Mouse (Mus musculus): ENCODE measurements at regions not wholly inside any gene's neighbourhood (a gene's known extent, or its start where the extent isn't known, plus 50 kb on each side); places are given as distances from the start of the nearest gene placed in this dataset.

DNA sequence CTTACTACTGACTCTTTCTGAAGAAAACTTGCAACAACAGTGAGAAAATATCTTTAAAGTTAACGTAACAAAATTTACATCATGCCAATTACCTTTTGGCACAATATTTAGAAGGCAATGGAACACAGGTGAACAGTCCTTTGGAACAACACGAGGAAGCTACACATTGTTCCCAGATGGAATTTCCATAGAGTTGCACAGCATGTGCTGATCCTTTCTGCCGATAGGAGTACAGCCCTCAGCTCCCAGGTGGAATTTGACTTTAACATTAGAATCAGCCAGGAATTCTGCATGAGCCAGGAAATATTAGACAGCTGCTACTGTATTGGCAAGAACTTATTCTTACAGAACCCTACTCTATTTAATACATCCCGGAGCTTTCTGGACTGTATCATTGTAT lies 948.3 kb downstream of the 1190002N15Rik start:
- no peaks in the 10 kb centered on the region for H3K27me3 ChIP-seq (replicated peaks; ENCODE audit: insufficient read depth, low read length)
- no peak overlapping the region for H3K27ac ChIP-seq (ENCODE audit: low read length)
- H3K9ac ChIP-seq (replicated peaks; ENCODE audit: low read depth): no peak overlapping the region
- no peaks in the 10 kb centered on the region for H3K36me3 ChIP-seq (ENCODE audit: insufficient read depth, low read length)
- TF ChIP-seq CTCF (IDR thresholded peaks at IDR 0.05) (no peak), EP300 (IDR thresholded peaks at IDR 0.05) (no peak)
- no peaks in the 10 kb centered on the region for H3K9me3 ChIP-seq (ENCODE audit: low read length)
- DNase-seq (ENCODE audit: low spot score) (no peak), ATAC-seq (no peak)
- no peaks in the 10 kb centered on the region for H3K4me1 ChIP-seq (ENCODE audit: insufficient read depth, low read depth, low read length)
- no peak overlapping the region for H3K4me2 ChIP-seq (replicated peaks; ENCODE audit: low read depth, low read length)
- 80% methylated on average over 4 of the region's 4 CpGs for WGBS
- H3K4me3 ChIP-seq (ENCODE audit: low read depth, low read length): no peak overlapping the region

DNA sequence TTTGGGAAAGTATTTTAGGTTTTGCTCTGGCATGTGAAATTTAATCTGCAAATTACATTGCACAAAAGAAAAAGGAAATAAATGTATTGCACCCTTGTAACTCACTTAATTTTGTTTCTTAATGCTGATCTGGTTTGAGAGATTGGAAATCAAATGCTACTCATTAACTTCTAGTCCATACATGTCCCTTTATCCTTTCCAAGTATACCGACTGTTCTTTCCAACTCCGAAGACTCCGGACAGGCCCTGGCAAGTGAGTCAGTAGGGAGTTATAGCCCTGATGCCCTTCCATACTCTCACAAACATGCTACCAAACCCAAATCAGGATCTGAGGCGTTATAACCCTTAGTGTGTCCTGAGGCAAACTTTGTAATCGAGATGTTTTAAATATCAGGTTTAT lies 949.9 kb downstream of the 1190002N15Rik start:
- no peaks in the 10 kb centered on the region for H3K27me3 ChIP-seq (replicated peaks; ENCODE audit: insufficient read depth, low read length)
- H3K4me1 ChIP-seq (ENCODE audit: insufficient read depth, low read depth, low read length): no peaks in the 10 kb centered on the region
- WGBS: 84% methylated on average over 5 of the region's 5 CpGs
- H3K9ac ChIP-seq (replicated peaks; ENCODE audit: low read depth): no peak overlapping the region
- TF ChIP-seq CTCF (IDR thresholded peaks at IDR 0.05) (no peak), EP300 (IDR thresholded peaks at IDR 0.05) (no peak)
- H3K4me2 ChIP-seq (replicated peaks; ENCODE audit: low read depth, low read length): no peak overlapping the region
- H3K36me3 ChIP-seq (ENCODE audit: insufficient read depth, low read length): no peaks in the 10 kb centered on the region
- DNase-seq (ENCODE audit: low spot score) (no peak), ATAC-seq (no peak)
- no peak overlapping the region for H3K27ac ChIP-seq (ENCODE audit: low read length)
- no peaks in the 10 kb centered on the region for H3K9me3 ChIP-seq (ENCODE audit: low read length)
- H3K4me3 ChIP-seq (ENCODE audit: low read depth, low read length): no peak overlapping the region

DNA sequence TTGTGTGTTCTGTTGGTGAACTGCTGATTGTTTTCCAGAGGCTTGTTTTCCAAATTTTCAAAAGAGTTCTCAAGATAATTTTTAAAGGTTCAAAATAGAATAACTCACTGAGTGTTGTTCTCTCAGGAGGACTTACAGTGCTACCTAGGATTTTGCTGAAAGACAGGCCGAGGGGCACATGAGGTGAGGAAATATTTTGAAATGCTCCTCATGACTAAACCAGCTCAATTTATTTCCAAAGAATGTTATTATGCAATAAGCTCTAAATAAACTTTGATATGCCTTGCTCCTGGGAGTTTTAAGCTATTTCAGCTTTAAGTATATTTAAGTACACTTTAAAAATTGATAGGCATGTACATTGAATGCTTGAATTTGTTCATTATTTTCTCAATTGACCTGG lies 951.0 kb downstream of the 1190002N15Rik start:
- no peak for TF ChIP-seq CTCF (IDR thresholded peaks at IDR 0.05)
- no peak for TF ChIP-seq EP300 (IDR thresholded peaks at IDR 0.05)
- ATAC-seq (no peak), DNase-seq (ENCODE audit: low spot score) (peak; percentile 31)
- H3K9ac ChIP-seq (replicated peaks; ENCODE audit: low read depth): no peak overlapping the region
- WGBS: 58% methylated on average over 1 of the region's 1 CpGs
- no peak overlapping the region for H3K27ac ChIP-seq (ENCODE audit: low read length)
- H3K9me3 ChIP-seq (ENCODE audit: low read length): no peaks in the 10 kb centered on the region
- no peak overlapping the region for H3K4me2 ChIP-seq (replicated peaks; ENCODE audit: low read depth, low read length)
- H3K4me3 ChIP-seq (ENCODE audit: low read depth, low read length): no peak overlapping the region
- no peaks in the 10 kb centered on the region for H3K27me3 ChIP-seq (replicated peaks; ENCODE audit: insufficient read depth, low read length)
- H3K4me1 ChIP-seq (ENCODE audit: insufficient read depth, low read depth, low read length): no peaks in the 10 kb centered on the region
- no peaks in the 10 kb centered on the region for H3K36me3 ChIP-seq (ENCODE audit: insufficient read depth, low read length)

DNA sequence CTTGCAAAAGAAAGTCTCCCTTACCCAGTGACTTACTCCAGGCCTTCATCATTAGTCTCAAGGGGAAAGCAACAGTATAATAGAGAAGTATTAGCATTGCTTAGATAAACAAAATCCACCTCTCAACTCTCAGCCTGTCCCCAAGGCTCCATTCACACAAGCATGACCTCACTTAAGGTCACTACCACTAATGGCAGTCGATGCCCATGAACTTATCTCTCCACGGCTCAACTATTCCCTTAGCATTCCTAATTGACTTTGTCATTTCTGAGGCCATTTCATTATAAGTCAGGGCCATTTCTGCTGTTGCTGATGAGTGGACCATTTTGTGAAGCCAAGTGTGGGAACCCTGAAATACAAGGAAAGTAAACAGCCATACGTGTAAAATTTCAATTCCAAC lies 953.3 kb downstream of the 1190002N15Rik start:
- WGBS: 68% methylated on average over 3 of the region's 3 CpGs
- Histone ChIP-seq H3K4me1 (ENCODE audit: insufficient read depth, low read depth, low read length) (no peaks in the 10 kb centered on the region), H3K9me3 (ENCODE audit: low read length) (no peaks in the 10 kb centered on the region), H3K27ac (ENCODE audit: low read length) (no peak overlapping the region), H3K36me3 (ENCODE audit: insufficient read depth, low read length) (no peaks in the 10 kb centered on the region), H3K4me3 (ENCODE audit: low read depth, low read length) (no peak overlapping the region), H3K4me2 (replicated peaks; ENCODE audit: low read depth, low read length) (no peak overlapping the region), H3K9ac (replicated peaks; ENCODE audit: low read depth) (no peak overlapping the region), H3K27me3 (replicated peaks; ENCODE audit: insufficient read depth, low read length) (no peaks in the 10 kb centered on the region)
- no peak for DNase-seq (ENCODE audit: low spot score)
- no peak for ATAC-seq
- TF ChIP-seq EP300 (IDR thresholded peaks at IDR 0.05) (no peak), CTCF (IDR thresholded peaks at IDR 0.05) (no peak)

Measured in lung, postnatal 0 days (tissue).